Mouse (Mus musculus) cerebellum, adult 2 months (tissue): ENCODE measurements at regions not wholly inside any gene's neighbourhood (a gene's known extent, or its start where the extent isn't known, plus 50 kb on each side); places are given as distances from the start of the nearest gene placed in this dataset.

Experiments used
- CTCF ChIP-seq: fragments of 200-500 bp; IDR thresholded peaks from 2 replicates; pipeline ENCODE4 v1.5.1; 2011; ENCODE audit warnings: low read depth, mild to moderate bottlenecking, control low read depth, low read length, moderate library complexity, borderline replicate concordance; ENCODE audit not compliant: insufficient read depth
- POLR2A ChIP-seq: fragments of 200-500 bp; IDR thresholded peaks from 2 replicates; pipeline ENCODE4 v1.6.1; 2011; ENCODE audit warnings: low read length, control low read depth, borderline replicate concordance; ENCODE audit not compliant: insufficient read depth

GRCm38 (mm10) chr14:100357131-100357530 is 72.7 kb upstream of the Klf12 start:
- TF ChIP-seq POLR2A: no peak
- no peak for TF ChIP-seq CTCF
